Mouse (Mus musculus) brown adipose tissue, adult 24 weeks (tissue): ENCODE measurements at regions not wholly inside any gene's neighbourhood (a gene's known extent, or its start where the extent isn't known, plus 50 kb on each side); places are given as distances from the start of the nearest gene placed in this dataset.

Source experiments
- H3K27ac ChIP-seq: fragments of 200-500 bp; replicated peaks from 2 replicates; pipeline ENCODE4 v1.5.1; 2012; ENCODE audit warnings: low read depth, mild to moderate bottlenecking, low read length
- H3K4me1 ChIP-seq: fragments of 200-500 bp; 2 replicates; pipeline ENCODE4 v1.6.1; 2012; ENCODE audit warnings: low read length, mixed read lengths; ENCODE audit not compliant: control insufficient read depth, insufficient read depth, insufficient read length
- H3K4me3 ChIP-seq: fragments of 200-500 bp; 2 replicates; pipeline ENCODE4 v1.5.1; 2012; ENCODE audit warnings: low read depth, mild to moderate bottlenecking, low read length, moderate library complexity; ENCODE audit not compliant: insufficient read depth

DNA sequence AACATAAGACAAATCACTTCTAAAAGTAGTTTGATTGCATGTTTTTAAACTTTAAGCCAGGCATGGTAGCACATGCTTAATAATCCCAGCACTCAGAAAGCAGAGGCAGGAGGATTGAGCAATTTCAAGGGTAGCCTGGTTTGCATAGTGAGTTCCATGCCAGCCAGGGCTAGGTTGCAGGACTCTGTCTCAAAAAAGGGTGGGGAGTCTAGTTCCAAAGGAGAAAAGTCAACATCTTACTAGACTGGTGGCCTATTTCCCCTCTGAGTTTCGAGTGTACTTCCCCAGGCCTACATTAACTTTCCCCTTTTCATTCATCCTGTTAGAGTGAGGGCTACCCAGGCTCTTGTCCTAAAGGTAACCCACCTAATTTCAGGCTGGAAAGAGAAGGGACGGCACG, 93.8 kb downstream of the Rassf10 start:
- Histone ChIP-seq H3K4me3 (no peak overlapping the region), H3K27ac (no peak overlapping the region), H3K4me1 (peaks cover 8% of the 10 kb centered on the region; the same call in 1 of the 2 replicates)

DNA sequence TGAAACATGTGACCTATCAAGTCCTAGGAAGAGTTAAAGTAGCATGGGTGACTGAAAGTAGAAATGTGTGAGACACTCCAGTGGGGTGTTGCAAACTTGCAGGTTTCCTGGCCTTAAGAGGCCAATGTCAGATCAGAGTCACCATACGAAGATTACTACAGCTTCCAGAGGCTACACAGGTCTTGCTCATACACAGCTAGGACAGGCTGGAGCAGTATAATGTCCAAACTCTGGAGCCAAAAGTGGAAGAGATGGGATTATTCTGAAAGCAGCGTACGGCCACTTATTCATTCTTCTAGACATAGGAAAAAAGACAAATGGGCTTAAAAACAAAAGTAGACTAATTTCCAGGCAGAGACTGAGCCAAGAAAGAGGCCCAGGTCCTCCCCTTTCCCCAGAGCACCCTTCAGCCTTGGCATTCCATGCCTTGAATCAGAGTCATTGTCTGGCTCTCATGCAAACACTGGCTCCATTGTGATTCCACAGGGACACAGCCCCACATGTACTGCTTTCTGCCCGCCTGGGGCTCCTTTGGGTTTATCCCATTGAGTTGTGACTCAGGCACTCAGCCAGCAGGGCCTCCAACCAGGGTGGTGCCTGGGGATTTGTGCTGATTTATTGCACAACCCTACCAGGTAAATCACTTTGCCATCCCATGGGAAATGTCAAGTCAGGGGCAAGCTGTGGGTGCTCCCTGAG, 94.5 kb downstream of the Rassf10 start:
- no peak overlapping the region for H3K27ac ChIP-seq

DNA sequence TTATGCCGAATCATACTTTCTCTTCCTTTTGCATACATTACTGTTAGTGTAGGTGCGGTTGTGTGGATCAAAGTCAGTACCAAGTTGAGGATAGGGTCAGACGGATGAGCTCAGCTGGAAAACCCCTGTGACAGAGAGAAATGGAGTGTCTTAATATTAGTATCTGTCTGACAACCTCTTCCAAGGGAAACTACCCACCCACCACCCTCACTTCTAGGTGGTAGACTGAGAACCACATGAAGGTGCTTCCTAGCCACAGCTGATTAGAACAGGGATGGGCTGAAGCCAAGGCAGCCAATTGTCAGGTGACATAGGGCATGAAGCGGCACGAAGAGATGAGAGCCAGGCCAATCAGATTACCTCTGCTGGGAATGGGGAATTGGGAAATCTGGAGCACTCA, 95.7 kb downstream of the Rassf10 start:
- Histone ChIP-seq H3K4me1 (peaks cover 8% of the 10 kb centered on the region; the same call in 1 of the 2 replicates), H3K4me3 (no peak overlapping the region), H3K27ac (no peak overlapping the region)

More for the DNA sequence above, 94.5 kb downstream of the Rassf10 start:
- Histone ChIP-seq H3K4me1 (peaks cover 8% of the 10 kb centered on the region; the same call in 1 of the 2 replicates), H3K4me3 (no peak overlapping the region)

DNA sequence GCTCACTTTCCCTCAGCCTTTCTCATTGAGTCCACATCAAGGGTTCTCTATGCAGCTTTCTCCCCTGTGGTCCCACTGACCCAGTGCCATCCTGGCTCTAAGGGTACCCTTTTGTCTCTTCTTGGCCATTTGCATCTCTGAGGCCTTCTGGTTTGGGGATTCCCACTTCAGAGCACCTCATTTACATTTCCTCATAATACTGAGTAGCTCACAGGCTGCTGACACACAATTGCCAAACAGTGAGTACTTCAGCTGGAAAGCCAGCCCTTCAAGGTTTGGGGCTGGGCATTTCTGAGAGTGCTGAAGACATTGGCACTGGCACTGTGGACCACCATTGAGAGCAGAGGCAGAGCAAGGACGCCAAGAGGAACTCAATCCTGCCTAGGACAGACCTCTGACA, 99.2 kb downstream of the Rassf10 start:
- H3K4me1 ChIP-seq: peaks cover 2% of the 10 kb centered on the region; the same call in 1 of the 2 replicates
- H3K27ac ChIP-seq: no peak overlapping the region
- H3K4me3 ChIP-seq: no peak overlapping the region

DNA sequence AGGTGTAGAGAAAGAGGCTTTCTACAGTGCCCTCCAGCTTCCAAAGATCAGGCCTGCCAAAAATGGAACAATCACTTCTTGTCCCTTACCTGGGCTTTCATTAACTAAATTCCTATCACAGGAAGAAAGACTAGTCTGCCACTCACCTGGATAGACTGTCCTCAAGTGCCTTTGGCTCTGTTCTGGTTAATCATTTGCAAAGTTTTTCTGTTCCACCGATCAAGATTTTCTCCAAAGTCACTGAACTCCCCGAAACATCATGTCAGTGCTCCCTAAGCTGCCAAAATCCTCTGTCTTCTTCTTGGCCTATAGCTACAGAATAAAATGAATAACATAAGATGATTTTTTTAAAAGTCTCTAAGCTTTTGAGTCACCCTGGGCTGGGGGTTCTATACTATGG, 102.7 kb downstream of the Rassf10 start:
- Histone ChIP-seq H3K27ac (no peak overlapping the region), H3K4me1 (peaks cover 15% of the 10 kb centered on the region), H3K4me3 (no peak overlapping the region)

DNA sequence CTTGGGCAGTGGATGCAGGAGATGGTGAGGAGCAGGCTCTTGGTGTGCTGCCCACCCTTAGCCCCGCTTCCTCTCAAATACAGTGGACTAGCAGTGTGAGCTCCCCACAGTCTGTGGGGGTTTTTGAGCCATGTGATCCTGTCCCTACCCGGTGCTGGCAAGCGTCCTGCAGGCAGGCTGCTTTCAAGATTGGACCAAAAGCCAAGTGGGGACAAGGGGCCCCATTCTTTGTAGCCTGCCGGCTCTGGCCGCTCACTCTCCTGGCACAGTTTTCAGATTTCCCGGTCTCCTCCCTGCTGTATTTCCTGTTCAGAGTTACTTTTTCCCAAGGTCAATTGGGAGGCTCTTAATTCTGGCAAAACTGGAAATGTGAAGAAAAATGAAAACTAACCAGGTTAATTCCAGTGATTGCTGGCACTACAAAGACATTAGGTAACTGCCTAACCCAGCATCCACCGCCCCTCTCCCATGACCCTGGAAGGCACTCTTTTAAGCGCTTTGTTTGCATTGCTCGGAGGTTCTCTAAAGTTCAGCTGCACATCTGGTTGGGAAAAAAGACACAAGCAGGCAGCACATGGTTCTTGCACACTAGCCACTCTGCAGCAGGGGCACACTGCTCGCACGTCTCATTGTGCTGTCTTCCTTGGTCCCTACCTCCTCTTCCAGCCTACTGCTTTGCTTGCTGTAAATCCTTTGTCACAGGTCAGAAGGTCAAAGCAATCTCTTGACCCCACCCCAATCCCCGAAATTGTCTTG, 105.6 kb downstream of the Rassf10 start:
- peak overlapping the region; percentile 97 for H3K27ac ChIP-seq
- peaks cover 15% of the 10 kb centered on the region for H3K4me1 ChIP-seq
- H3K4me3 ChIP-seq: no peak overlapping the region

DNA sequence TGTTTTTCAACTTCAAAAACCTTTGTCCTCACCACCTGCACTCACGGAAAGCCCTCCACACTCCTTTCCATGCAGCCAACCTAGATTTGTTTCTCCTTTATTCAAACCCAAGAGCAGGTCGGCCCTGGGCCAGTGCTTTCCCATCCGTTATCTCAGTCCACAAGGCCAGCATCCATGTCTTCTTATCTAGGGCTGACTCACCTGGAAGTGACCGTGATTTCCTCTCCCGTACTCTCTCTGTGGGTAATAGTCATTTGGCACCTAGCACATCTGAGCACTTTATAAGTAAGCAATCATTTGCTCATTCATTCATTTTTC, 106.2 kb downstream of the Rassf10 start:
- no peak overlapping the region for H3K4me3 ChIP-seq
- H3K27ac ChIP-seq: peak overlapping the region; percentile 60
- peaks cover 15% of the 10 kb centered on the region for H3K4me1 ChIP-seq

DNA sequence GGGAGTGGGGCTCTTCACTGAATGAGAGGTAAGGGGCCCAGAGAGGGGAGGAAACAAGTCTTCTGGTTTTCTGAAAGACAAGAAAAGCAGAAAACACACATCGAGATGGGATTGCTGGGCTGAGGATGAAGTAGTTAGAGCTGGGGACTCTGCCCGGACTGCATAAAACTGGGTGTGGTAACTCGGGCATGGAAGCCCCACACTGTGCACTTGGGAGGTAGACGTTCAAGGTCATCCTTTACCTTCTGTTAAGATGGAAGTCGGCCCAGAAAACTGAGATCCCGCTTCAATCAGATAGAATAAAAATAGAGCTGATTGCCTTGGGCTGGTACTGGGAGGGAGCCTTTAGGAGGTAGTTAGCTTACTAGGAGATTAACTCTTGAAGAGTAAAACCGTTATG, 107.2 kb downstream of the Rassf10 start:
- peaks cover 15% of the 10 kb centered on the region for H3K4me1 ChIP-seq
- no peak overlapping the region for H3K4me3 ChIP-seq
- no peak overlapping the region for H3K27ac ChIP-seq

DNA sequence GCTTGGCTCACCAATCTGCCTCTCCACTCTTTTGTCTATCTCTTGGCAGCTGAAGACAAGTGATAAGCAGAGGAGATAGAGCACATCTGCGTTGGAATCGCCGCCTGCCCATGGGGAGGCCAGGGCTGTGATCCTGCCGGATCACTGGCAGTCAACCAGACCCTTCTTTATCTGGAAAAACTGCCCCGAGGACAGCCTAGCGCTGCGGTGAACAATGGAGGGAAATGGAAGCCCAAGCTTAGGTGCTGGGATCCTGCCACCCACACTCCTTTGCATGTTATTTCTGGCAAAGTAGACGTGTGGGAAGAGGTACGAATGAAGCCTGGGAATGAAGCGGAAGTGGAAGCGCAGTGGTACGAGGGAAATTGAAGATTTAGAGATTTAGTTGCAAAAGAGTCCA, 112.8 kb downstream of the Rassf10 start:
- peak overlapping the region; percentile 86 for H3K27ac ChIP-seq
- peak overlapping the region; percentile 15; the same call in 1 of the 2 replicates for H3K4me3 ChIP-seq
- H3K4me1 ChIP-seq: peaks cover 13% of the 10 kb centered on the region

DNA sequence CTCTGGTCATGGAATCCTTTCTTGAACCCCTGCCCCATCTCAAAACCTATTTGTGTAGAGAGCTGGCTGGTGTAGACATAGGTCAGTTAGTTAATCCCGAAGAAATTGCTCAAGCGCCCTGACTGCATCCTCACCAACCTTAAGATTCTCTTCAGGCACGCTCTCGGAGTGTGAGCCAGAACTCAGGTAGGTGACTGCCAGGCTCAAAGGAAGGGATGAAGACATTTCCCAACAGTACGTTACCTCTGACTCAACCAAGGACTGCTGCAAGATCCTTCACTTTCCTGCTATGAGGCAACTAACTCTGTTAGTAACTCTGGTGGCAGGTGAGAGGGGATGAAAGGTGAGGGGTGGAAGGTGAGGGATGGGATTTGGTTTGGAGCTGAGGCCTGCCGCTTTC, 114.5 kb downstream of the Rassf10 start:
- H3K4me3 ChIP-seq: no peak overlapping the region
- no peak overlapping the region for H3K27ac ChIP-seq
- peaks cover 13% of the 10 kb centered on the region for H3K4me1 ChIP-seq

DNA sequence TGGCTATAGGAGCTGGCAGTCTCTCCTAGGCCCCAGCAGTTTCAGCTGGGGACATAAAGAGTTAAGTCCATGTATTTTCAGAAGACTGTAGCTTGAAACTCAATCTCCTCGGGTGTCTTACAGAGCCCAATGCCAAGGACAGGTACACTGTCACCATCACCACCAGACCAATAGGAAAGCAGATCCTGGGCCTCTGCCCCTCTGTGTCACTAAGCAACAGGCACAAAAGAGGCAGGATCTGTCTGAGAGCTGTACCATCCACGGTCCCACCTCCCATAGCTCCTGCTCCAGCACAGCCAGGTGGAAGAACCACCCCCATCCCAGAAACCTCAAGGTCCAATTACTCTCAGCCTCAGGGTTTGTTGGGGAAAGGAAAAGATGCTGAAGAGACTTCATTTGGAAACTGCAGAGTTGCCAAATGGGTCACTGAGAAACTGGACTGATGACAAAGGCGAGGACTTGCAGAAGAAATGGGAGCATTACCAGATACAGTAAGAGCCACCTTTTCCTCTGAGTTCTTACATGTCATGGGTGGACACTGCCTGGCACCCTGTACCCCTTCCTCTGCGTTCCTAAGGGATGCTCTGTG, 115.7 kb downstream of the Rassf10 start:
- Histone ChIP-seq H3K4me3 (no peak overlapping the region), H3K4me1 (peaks cover 16% of the 10 kb centered on the region), H3K27ac (no peak overlapping the region)

DNA sequence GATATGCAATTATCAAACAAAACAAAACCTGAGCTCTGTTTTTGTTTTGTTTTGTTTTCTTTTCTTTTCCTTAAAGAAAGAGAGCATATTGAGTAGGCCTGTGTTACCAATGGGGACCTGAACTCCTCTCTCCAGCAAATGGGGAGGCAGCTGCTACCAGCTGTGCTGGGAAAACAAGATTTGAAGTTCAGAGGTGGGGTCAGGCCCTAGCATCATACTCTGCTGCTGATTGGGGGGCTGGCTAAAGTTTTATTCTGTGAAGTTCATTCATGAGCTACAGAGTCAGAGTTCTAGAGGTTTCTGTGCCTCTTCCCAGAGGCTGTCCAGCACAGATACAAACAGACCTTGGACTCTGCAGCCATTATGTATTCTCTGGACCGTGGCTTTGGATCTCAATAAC, 117.7 kb downstream of the Rassf10 start:
- peaks cover 24% of the 10 kb centered on the region for H3K4me1 ChIP-seq
- no peak overlapping the region for H3K4me3 ChIP-seq
- 0 out of 2 replicates have a peak overlapping the region, but pooled peaks have one; percentile 32 for H3K27ac ChIP-seq

DNA sequence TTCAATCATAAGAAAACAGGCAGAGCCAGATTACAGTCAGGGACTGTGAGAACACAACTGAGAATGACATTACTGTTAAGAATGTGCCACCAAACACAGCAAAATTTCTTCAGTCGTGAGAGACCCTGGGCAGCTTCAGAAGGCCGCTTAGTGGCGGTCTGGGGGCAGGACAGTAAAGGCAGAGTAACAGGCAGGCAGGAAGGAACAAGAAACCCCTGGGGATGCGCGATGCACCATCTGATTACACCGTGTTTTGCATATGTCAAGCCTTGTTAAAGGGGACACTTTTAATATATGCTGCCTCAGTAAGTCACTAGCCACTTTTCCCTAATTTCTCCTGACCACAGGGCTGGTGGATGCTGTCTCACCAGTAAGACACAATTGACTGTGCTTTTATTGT, 120.0 kb downstream of the Rassf10 start:
- no peak overlapping the region for H3K27ac ChIP-seq
- peaks cover 16% of the 10 kb centered on the region for H3K4me1 ChIP-seq
- no peak overlapping the region for H3K4me3 ChIP-seq

DNA sequence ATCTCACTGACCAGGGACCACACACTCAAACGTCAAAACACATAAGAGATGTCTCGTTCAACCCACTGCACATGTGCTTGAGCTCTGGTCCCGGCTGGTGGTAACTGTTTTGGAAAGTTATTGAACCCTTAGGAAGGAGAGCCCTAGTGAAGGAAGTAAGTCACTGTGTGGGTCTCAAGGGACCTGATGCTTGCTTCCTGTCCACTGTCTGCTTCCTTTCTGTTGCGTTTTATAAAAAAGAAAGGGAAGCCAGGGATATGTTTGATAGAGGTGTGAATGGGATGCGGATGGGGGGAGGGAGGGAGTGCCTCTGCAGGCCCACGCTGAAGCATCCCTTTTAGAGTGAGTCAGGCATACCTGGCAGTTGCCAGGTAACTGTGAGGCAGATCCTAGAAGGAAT, 121.6 kb downstream of the Rassf10 start:
- Histone ChIP-seq H3K4me3 (no peak overlapping the region), H3K4me1 (peaks cover 16% of the 10 kb centered on the region), H3K27ac (peak overlapping the region; percentile 25)

DNA sequence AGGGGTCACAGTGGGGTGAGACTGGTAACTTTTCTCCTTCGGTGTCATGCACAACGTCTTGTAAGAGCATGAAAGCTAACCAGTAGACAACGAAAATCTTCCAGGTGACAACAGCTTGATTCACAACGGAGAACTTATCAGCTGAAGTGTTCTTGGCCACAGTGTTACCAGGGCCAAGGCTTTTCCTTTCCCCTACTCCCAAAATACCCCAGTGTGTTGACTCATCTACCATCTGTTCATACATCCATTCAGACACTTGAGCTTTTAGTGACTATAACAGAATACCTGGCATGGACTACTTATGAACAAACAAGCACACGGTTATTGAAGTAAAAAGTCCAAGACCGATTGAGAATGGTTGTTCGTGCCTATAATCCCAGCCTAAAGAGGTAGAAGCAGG, 122.5 kb downstream of the Rassf10 start:
- H3K27ac ChIP-seq: peak overlapping the region; percentile 57
- peaks cover 20% of the 10 kb centered on the region for H3K4me1 ChIP-seq
- H3K4me3 ChIP-seq: no peak overlapping the region

DNA sequence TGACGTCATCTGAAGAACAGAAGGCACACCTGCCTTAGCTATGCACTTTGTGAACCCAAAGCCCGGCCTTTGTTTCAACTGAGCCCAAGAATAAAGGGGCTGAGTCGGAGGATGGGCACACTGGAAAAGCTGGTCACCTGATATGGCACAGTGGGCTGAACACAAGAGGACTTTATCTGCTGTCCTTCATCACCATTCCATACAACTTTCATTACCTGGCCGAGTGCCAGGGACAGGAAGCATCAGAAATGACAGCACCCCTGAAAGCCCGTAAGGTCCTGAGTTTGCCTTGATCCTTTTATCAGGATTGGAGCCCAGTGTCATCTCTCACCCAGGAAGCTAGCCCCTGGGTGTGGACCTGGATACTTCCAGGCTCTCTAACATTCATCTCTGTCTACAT, 126.1 kb upstream of the Arntl start:
- Histone ChIP-seq H3K4me1 (peaks cover 14% of the 10 kb centered on the region), H3K27ac (peak overlapping the region; percentile 23), H3K4me3 (no peak overlapping the region)
